Mouse (Mus musculus) bone marrow, adult 2 months (tissue): ENCODE results near the gene Nrg4. TPM values are rescaled to one million over a fixed set of nuclear protein-coding genes. Genes with fewer than 3 reads are reported as not detected.
"Not testable (repeated sequence)": the region's sequence is repeated elsewhere in the genome, so short reads cannot be mapped to it uniquely, and the experiment has no call there.

Experiments
- H3K27ac ChIP-seq: fragments of 200-500 bp; 2 replicates; pipeline ENCODE4 v1.5.1; 2012; ENCODE audit warnings: low read depth, mild to moderate bottlenecking, control low read depth, inconsistent platforms, low read length; ENCODE audit not compliant: control insufficient read depth, poor library complexity, insufficient read depth
- H3K4me1 ChIP-seq: fragments of 200-500 bp; 2 replicates; pipeline ENCODE4 v1.6.1; 2011; ENCODE audit warnings: low read length; ENCODE audit not compliant: control insufficient read depth, insufficient read depth
- H3K4me3 ChIP-seq: fragments of 200-500 bp; replicated peaks from 2 replicates; pipeline ENCODE3; 2011; ENCODE audit warnings: mild to moderate bottlenecking, low read depth, low read length, control low read depth; ENCODE audit not compliant: control insufficient read depth
- CTCF ChIP-seq: fragments of 200-500 bp; IDR thresholded peaks from 2 replicates; pipeline ENCODE4 v1.5.1; 2011; ENCODE audit warnings: low read length, control low read depth; ENCODE audit not compliant: control insufficient read depth, insufficient read depth
- POLR2A ChIP-seq: fragments of 200-500 bp; IDR thresholded peaks from 2 replicates; pipeline ENCODE4 v1.6.1; 2011; ENCODE audit warnings: low read depth, mild to moderate bottlenecking, control low read depth, low read length, borderline replicate concordance; ENCODE audit not compliant: control insufficient read depth
- WGBS: fragments of 180-500 bp; shearing (Covaris S2); methylation state at CpG from one replicate; pipeline ENCODE4 v1.1.7; 2018; 5-methylcytosine and 5-hydroxymethylcytosine counted together
- polyA plus RNA-seq: library from polyadenylated mRNA; stranded (reverse); fragments of >200 nt; gene quantifications from 2 replicates; pipeline ENCODE4 v1.2.4, GENCODE M21; 2011; ENCODE audit warnings: low replicate concordance; ENCODE audit not compliant: missing spikeins, insufficient read depth, insufficient read length

The Nrg4 gene
- polyA plus RNA-seq, 1 experiment = 1.2 TPM

DNA sequence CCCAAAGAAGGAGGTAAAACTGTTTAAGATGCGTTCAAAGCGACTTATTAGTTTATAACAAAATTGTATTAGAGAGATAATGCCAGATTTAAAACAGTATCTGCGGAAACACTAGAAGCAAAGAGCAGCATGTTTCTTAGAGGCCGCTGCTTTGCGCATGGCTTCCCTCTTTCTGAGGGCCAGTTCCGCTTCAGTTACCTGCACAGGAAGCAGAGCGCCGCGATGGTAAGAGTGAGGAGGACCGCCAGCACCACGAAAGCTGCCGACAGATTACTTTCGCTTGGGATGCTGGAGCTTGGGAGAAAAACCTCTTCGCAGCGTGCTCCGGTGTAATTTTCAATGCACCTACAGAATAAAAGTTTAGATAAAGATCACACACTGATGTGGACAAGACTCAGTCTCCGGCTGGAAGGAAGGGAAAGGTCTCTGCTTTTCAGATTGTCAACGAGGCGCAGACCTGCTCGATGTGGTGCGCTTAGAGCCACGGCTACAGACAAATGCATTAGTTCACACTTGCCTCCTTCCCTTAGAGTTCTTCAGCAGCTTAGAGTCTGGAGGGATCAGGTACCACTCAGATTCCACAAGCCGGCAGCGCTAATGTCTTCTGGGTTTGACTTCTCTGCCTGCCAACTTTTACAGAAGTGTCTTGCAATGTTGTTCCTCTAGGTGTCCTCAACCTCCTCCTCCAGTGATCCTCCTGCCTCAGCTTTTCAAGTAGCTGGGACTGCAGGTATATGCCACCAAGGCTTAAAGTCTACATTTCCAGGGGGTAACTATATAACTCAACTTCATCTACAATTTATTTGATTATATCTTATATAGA is 84.6 kb downstream of the Nrg4 start:
- peak overlapping the region; percentile 68 for H3K4me3 ChIP-seq
- no peak for TF ChIP-seq CTCF
- TF ChIP-seq POLR2A = no peak
- peak overlapping the region; percentile 40; the same call in 1 of the 2 replicates for H3K27ac ChIP-seq
- H3K4me1 ChIP-seq = peaks cover 2% of the 10 kb centered on the region
- WGBS = 20% methylated on average over 24 of the region's 24 CpGs

DNA sequence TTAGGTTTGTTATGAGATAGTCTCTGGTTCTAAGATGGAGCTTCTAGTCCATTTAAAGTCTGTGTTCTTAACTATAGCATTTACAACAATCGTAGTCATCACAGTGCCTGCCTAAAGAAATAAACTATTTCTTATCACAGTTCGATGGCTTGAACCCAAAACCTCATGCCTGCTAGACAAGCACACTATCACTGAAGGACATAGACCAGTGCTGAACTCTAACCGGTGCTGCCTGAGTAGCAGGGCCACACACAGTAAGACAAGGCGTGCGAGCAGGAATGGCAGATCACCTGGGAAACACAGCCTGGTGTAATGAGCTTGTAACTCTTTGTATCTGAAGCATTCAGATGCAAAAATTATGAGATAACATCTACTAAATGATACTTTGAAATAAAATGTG is 85.8 kb downstream of the Nrg4 start:
- Histone ChIP-seq H3K4me3 (no peak overlapping the region), H3K4me1 (peaks cover 2% of the 10 kb centered on the region), H3K27ac (no peak overlapping the region)
- TF ChIP-seq CTCF (no peak), POLR2A (no peak)
- 64% methylated on average over 5 of the region's 5 CpGs for WGBS

DNA sequence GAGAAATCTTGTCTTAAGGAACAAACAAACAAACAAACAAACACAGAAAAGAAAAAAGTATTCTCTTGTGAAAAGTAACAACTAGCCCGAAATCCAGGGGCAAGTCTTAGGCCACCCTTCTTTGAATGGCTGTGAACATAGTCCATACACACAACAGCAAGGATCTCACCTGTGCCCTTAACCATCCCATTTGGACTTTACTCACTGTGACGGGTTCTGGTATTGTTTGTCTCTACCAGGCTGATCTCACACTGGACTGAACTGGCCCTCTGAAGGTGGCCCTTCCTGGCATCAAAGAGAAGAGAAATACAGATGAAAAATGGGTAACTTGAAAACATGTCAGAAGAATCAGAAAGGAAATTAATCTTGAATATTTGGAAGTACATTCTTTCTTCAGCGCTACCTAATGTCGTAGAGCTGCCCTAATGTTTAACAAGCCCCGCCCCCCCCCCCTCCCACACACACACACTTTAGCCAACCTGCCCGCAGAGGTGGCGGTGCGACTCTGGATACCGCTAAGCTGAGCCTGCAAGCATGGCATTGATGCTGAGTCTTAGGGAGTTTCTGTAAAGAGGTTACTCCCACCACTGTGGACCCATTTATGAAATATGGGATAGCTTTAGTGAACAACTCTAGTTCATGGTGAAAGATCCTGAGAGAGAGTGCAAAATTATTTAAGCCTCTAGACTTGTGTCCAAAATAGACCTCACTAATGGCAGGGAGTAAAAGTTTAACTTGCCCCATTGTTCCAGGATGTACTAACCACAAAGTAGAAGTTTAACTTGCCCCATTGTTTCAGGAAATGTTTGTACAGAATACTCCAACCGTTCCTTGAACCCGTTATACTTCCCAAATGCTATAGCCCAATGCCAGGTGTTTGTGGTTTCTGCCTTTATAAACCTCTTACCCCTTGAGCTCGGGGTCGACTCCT is 90.1 kb downstream of the Nrg4 start:
- Histone ChIP-seq H3K4me1 (peaks cover 2% of the 10 kb centered on the region), H3K27ac (no peak overlapping the region), H3K4me3 (no peak overlapping the region)
- WGBS = 61% methylated on average over 13 of the region's 13 CpGs
- TF ChIP-seq POLR2A = no peak
- no peak for TF ChIP-seq CTCF

DNA sequence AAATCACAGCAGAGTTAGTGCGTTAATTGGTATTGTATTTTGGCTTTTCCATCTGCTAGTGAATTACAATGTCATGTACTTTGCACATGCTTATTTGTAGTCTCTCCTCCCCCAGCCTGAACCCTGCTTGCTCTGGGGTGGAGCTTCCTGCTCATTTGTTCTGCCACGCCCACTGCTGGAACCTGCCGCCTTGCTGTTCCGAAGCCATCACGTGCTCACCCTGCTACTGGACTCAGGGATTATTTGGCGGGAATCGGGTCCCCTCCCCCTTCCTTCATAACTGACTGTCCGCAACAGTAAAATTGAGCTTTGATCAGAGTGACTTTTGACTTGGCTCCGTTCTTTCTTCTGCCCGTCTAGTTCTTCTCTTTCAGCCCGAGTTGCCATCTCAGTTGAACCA is 93.6 kb downstream of the Nrg4 start:
- H3K27ac ChIP-seq, H3K4me3 ChIP-seq, H3K4me1 ChIP-seq: not testable (repeated sequence)
- WGBS = 71% methylated on average over 11 of the region's 11 CpGs

DNA sequence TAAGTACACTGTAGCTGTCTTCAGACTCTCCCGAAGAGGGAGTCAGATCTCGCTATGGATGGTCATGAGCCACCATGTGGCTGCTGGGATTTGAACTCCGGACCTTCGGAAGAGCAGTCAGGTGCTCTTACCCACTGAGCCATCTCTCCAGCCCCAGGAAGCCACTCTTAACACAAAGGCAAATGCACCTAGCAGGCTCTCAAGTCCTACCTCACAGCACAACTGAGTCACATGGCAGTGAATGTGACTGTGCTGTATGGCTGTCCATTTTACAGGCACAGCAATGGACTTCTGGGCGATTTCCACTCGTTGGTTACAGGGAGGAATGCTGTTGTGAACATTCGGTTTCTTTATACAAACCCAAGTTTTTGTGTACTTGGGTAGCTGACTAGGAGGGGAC is 94.1 kb downstream of the Nrg4 start:
- no peak overlapping the region for H3K27ac ChIP-seq
- H3K4me3 ChIP-seq = no peak overlapping the region
- H3K4me1 ChIP-seq = no peaks in the 10 kb centered on the region; the same call in 1 of the 2 replicates
- 75% methylated on average over 7 of the region's 7 CpGs for WGBS
- TF ChIP-seq POLR2A (no peak), CTCF (no peak)

DNA sequence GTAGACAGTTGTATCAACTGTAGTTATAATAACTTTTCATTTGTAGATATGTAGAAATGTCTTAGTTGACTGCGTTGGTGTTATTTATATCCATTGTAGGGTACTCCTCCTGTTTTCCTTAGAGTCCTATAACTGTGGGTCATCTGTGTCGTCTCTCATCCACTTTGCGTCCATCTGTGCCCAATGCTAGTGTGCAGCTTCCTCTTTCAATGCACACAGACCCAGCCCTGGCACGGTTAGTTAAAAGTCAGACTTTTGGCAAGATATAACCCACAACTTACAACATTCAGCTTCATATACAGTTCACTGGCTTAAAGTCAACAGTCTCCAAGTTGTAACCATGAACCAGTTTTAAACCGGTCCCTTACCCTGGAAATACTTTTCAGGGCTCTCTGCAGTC is 94.5 kb downstream of the Nrg4 start:
- Histone ChIP-seq H3K4me1 (no peaks in the 10 kb centered on the region; the same call in 1 of the 2 replicates), H3K27ac (no peak overlapping the region), H3K4me3 (no peak overlapping the region)
- WGBS = 23% methylated on average over 5 of the region's 5 CpGs
- TF ChIP-seq POLR2A (no peak), CTCF (no peak)

DNA sequence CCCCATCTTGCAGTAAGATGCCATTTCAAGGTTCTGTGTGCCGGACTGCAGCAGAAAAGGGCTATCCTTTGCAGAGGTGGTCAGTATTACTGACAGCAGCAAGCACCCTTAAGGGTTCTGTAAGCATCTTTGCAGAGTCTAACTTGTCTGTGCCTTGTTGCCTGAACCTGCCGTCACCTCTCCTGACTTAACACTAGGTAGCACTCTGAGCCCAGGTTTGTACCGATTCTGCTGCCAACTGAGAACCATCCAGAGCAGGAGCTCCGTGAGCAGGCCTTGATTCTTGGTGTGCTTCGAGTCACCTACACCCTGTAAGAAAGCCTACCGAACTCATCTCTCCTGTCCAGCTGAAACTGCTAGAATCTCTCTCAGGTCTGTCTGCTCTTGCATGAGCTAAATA is 95.1 kb downstream of the Nrg4 start:
- TF ChIP-seq POLR2A = no peak
- no peak for TF ChIP-seq CTCF
- no peak overlapping the region for H3K27ac ChIP-seq
- H3K4me1 ChIP-seq = no peaks in the 10 kb centered on the region; the same call in 1 of the 2 replicates
- no peak overlapping the region for H3K4me3 ChIP-seq
- 62% methylated on average over 6 of the region's 6 CpGs for WGBS

DNA sequence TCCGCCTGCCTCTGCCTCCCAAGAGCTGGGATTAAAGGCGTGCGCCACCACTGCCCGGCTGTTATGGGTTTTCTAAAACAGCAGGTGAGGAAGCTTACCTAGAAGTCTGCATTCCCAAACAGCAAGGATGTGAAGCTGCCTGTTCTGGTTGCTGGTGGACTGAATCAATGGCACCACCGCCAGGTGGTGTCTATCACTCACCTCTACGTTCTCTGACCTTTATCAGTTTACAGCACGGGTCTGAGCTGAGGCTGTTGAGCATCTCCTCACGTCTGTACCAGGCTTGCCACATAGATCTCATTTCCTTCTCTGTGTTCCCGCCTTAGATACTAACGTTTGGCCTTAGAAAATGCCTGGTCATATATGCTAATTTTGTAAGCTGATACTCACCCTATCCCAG is 97.6 kb downstream of the Nrg4 start:
- 58% methylated on average over 10 of the region's 10 CpGs for WGBS
- H3K27ac ChIP-seq = no peak overlapping the region
- no peak overlapping the region for H3K4me3 ChIP-seq
- no peak for TF ChIP-seq POLR2A
- no peak for TF ChIP-seq CTCF
- H3K4me1 ChIP-seq = no peaks in the 10 kb centered on the region; the same call in 1 of the 2 replicates
